9 mouse cellular contexts compared by ENCODE assay signal in genomic region chr4:155069191-155069590, GRCm38 (mm10). TPM values are rescaled to one million over a fixed set of nuclear protein-coding genes. Genes with fewer than 3 reads are reported as not detected.
DNase-seq lines count a peak whose midpoint lies in the region; ATAC-seq and TF ChIP-seq lines count a peak whose summit lies in the region.
"Had no signal": no experiment of that assay in that cellular context is flagged by ENCODE, and none has a peak within 500 bp of the region (broad histone marks: within the 10 kb centered on the region; RNA-seq: fewer than 3 reads in every experiment).

No protein-coding gene starts in this region.

- ATAC-seq in forebrain, postnatal 0 days, result no peak
- ATAC-seq in forebrain, embryonic 11.5 days (replicated peaks; ENCODE audit: low FRiP score), result no peak

- H3K27me3 ChIP-seq in forebrain, postnatal 0 days (ENCODE audit: insufficient read depth, low read length), result no peaks in the 10 kb centered on the region
- no peaks in the 10 kb centered on the region for H3K27me3 ChIP-seq in forebrain, embryonic 11.5 days (ENCODE audit: control insufficient read depth, insufficient read depth, low read length)
- no peaks in the 10 kb centered on the region for H3K27me3 ChIP-seq in liver, adult 2 months (ENCODE audit: control insufficient read depth, insufficient read depth, low read length)
- H3K27me3 ChIP-seq: hindbrain, embryonic 15.5 days had no signal

- H3K36me3 ChIP-seq in forebrain, postnatal 0 days (ENCODE audit: insufficient read depth), result peaks cover 52% of the 10 kb centered on the region
- peaks cover 12% of the 10 kb centered on the region; the same call in 1 of the 2 replicates for H3K36me3 ChIP-seq in forebrain, embryonic 11.5 days (ENCODE audit: control insufficient read depth, insufficient read depth, low read length)
- peaks cover 16% of the 10 kb centered on the region; the same call in 1 of the 2 replicates for H3K36me3 ChIP-seq in liver, adult 2 months (ENCODE audit: control insufficient read depth, insufficient read depth, low read length)

- TF ChIP-seq CTCF in forebrain, postnatal 0 days (IDR thresholded peaks at IDR 0.05; ENCODE audit: low read depth), result peak; percentile 52
- TF ChIP-seq CTCF in liver, adult 2 months (IDR thresholded peaks at IDR 0.05; ENCODE audit: low read depth, low read length), result peak; percentile 65

- 0 out of 2 replicates have a peak, but pooled peaks cover 4% of the 10 kb centered on the region for H3K79me2 ChIP-seq in liver, adult 2 months (ENCODE audit: control insufficient read depth, insufficient read depth, low read length)

- TF ChIP-seq POLR2A in liver, adult 2 months (IDR thresholded peaks at IDR 0.05; ENCODE audit: extremely low read depth, insufficient read depth, low read length), result no peak

- no peak for DNase-seq in forebrain, postnatal 0 days
- no peak for DNase-seq in forebrain, embryonic 11.5 days (ENCODE audit: low spot score)
- DNase-seq in liver, adult 2 months (ENCODE audit: extremely low read depth, low read depth, low spot score), result no peak
- no peak for DNase-seq in liver
- peak; percentile 46 for DNase-seq in ES-CJ7 (ENCODE audit: low read depth, low spot score)
- DNase-seq in cerebellum, postnatal 10 days, result peak; percentile 44 to 52
- DNase-seq in gastrocnemius, postnatal 36 days, result no peak
- no peak for DNase-seq in urinary bladder, postnatal 4 days (ENCODE audit: low spot score in 2 of 2)

- H3K4me3 ChIP-seq in forebrain, postnatal 0 days (ENCODE audit: low read depth, low read length), result no peak overlapping the region
- no peak overlapping the region for H3K4me3 ChIP-seq in forebrain, embryonic 11.5 days (ENCODE audit: low read depth, low read length)
- no peak overlapping the region for H3K4me3 ChIP-seq in liver, adult 2 months (ENCODE audit: insufficient read depth, low read depth, low read length)
- H3K4me3 ChIP-seq: hindbrain, embryonic 15.5 days had no signal

- intact Hi-C loops in gastrocnemius, postnatal 36 days (cut with DNase I), result loop anchor here (5.0 kb wide), 1 partner anchor 122 kb away; no protein-coding TSS in a partner anchor

- 81% methylated on average over 6 of the region's 6 CpGs for WGBS in forebrain, postnatal 0 days
- 86% methylated on average over 6 of the region's 6 CpGs for WGBS in forebrain, embryonic 11.5 days
- 63% methylated on average over 6 of the region's 6 CpGs for WGBS in liver, adult 2 months

- H3K9ac ChIP-seq in forebrain, postnatal 0 days, result no peak overlapping the region
- no peak overlapping the region for H3K9ac ChIP-seq in forebrain, embryonic 11.5 days (ENCODE audit: low read length)
- H3K9ac ChIP-seq in liver, adult 2 months (ENCODE audit: low read depth, low read length), result no peak overlapping the region
- H3K9ac ChIP-seq: hindbrain, embryonic 15.5 days had no signal

- H3K27ac ChIP-seq in forebrain, postnatal 0 days (ENCODE audit: low read depth, low read length), result no peak overlapping the region
- no peak overlapping the region for H3K27ac ChIP-seq in forebrain, embryonic 11.5 days (ENCODE audit: low read depth, low read length)
- H3K27ac ChIP-seq in liver, adult 2 months (replicated peaks; ENCODE audit: insufficient read depth, low read depth, low read length), result no peak overlapping the region
- H3K27ac ChIP-seq: hindbrain, embryonic 15.5 days had no signal

- no peak overlapping the region for H3K4me2 ChIP-seq in forebrain, postnatal 0 days (ENCODE audit: low read depth)
- no peak overlapping the region for H3K4me2 ChIP-seq in forebrain, embryonic 11.5 days (ENCODE audit: low read depth, low read length, severe bottlenecking)
- H3K4me2 ChIP-seq: hindbrain, embryonic 15.5 days had no signal

- H3K4me1 ChIP-seq in forebrain, postnatal 0 days (ENCODE audit: insufficient read depth), result peaks cover 12% of the 10 kb centered on the region
- peaks cover 7% of the 10 kb centered on the region; the same call in 1 of the 2 replicates for H3K4me1 ChIP-seq in forebrain, embryonic 11.5 days (replicated peaks; ENCODE audit: control insufficient read depth, insufficient read depth, low read length)
- peaks cover 11% of the 10 kb centered on the region for H3K4me1 ChIP-seq in liver, adult 2 months (ENCODE audit: control insufficient read depth, insufficient read depth, low read length)

- no peaks in the 10 kb centered on the region for H3K9me3 ChIP-seq in forebrain, postnatal 0 days (ENCODE audit: low read length)
- no peaks in the 10 kb centered on the region for H3K9me3 ChIP-seq in forebrain, embryonic 11.5 days (ENCODE audit: control insufficient read depth, low read length)
- H3K9me3 ChIP-seq: hindbrain, embryonic 15.5 days had no signal

RNA-seq across cellular contexts. Expression of gene Pex10, which starts 2.4 kb away (rescaled TPM):
- 16.9 and 18.5 TPM in 2 replicates for total RNA-seq in forebrain, postnatal 0 days (2014; rRNA removed)
- polyA plus RNA-seq in forebrain, postnatal 0 days (2015; fragmentation: Nextera tagmentation; extraction: Ambion mirVana), result 14.0 and 14.1 TPM in 2 replicates
- polyA plus RNA-seq in forebrain, embryonic 11.5 days (2014; fragmentation: Nextera tagmentation; extraction: Ambion mirVana), result 7.2 and 9.7 TPM in 2 replicates
- total RNA-seq in liver, adult 2 months (2014; rRNA removed), result 3.7 and 4.5 TPM in 2 replicates
- polyA plus RNA-seq in liver, adult 2 months (2012; rRNA removed), result 11.2 and 13.0 TPM in 2 replicates
- 10 to 100 TPM; 11.9 to 13.2 TPM for total RNA-seq in gastrocnemius, postnatal 36 days (2021)

RNA-seq across cellular contexts. Expression of gene Plch2, which starts 12.6 kb away (rescaled TPM):
- total RNA-seq in forebrain, postnatal 0 days (2014; rRNA removed), result 32.1 and 42.1 TPM in 2 replicates
- polyA plus RNA-seq in forebrain, postnatal 0 days (2015; fragmentation: Nextera tagmentation; extraction: Ambion mirVana), result 11.7 and 17.4 TPM in 2 replicates
- 2.4 and 3.1 TPM in 2 replicates for polyA plus RNA-seq in forebrain, embryonic 11.5 days (2014; fragmentation: Nextera tagmentation; extraction: Ambion mirVana)
- total RNA-seq in liver, adult 2 months (2014; rRNA removed), result 0.07 TPM in 1 of 2 replicates, not detected in the other
- 0.01 and 0.04 TPM in 2 replicates for polyA plus RNA-seq in liver, adult 2 months (2012; rRNA removed)
- total RNA-seq in gastrocnemius, postnatal 36 days (2021), result under 1 TPM; 0.26 to 0.47 TPM

RNA-seq across cellular contexts. Expression of gene Rer1, which starts 17.0 kb away (rescaled TPM):
- 92.4 and 116 TPM in 2 replicates for total RNA-seq in forebrain, postnatal 0 days (2014; rRNA removed)
- polyA plus RNA-seq in forebrain, postnatal 0 days (2015; fragmentation: Nextera tagmentation; extraction: Ambion mirVana), result 136 and 140 TPM in 2 replicates
- polyA plus RNA-seq in forebrain, embryonic 11.5 days (2014; fragmentation: Nextera tagmentation; extraction: Ambion mirVana), result 130 and 137 TPM in 2 replicates
- total RNA-seq in liver, adult 2 months (2014; rRNA removed), result 128 and 135 TPM in 2 replicates
- 84.3 and 92.1 TPM in 2 replicates for polyA plus RNA-seq in liver, adult 2 months (2012; rRNA removed)
- total RNA-seq in gastrocnemius, postnatal 36 days (2021), result 10 to 100 TPM; 46.1 to 50.3 TPM

RNA-seq across cellular contexts. Expression of gene Morn1, which starts 17.2 kb away (rescaled TPM):
- total RNA-seq in forebrain, postnatal 0 days (2014; rRNA removed), result 6.0 and 7.4 TPM in 2 replicates
- 8.2 and 9.7 TPM in 2 replicates for polyA plus RNA-seq in forebrain, postnatal 0 days (2015; fragmentation: Nextera tagmentation; extraction: Ambion mirVana)
- polyA plus RNA-seq in forebrain, embryonic 11.5 days (2014; fragmentation: Nextera tagmentation; extraction: Ambion mirVana), result 4.8 TPM in 2 replicates
- 2.5 and 4.2 TPM in 2 replicates for total RNA-seq in liver, adult 2 months (2014; rRNA removed)
- 3.0 and 3.6 TPM in 2 replicates for polyA plus RNA-seq in liver, adult 2 months (2012; rRNA removed)
- 1 to 10 TPM; 1.5 to 1.8 TPM for total RNA-seq in gastrocnemius, postnatal 36 days (2021)

Comparison
In these comparisons a context has a peak if more than half of its experiments do, and no peak if none do; other contexts are left out.
1. DNase-seq: peak in ES-CJ7 (single experiment) and cerebellum, postnatal 10 days (2 of 2); none in forebrain, postnatal 0 days (single experiment), forebrain, embryonic 11.5 days (single experiment), liver, adult 2 months (single experiment), liver (single experiment), gastrocnemius, postnatal 36 days (0 of 2) and urinary bladder, postnatal 4 days (0 of 2).
2. RNA of gene Plch2, which starts 12.6 kb away (total RNA-seq): 32.1 to 42.1 TPM in forebrain, postnatal 0 days; 0.26 to 0.47 TPM in gastrocnemius, postnatal 36 days and 0.07 TPM in liver, adult 2 months; every median in the first group is over 10 times any median in the second.